Mouse (Mus musculus) layer of hippocampus, postnatal 14 days (tissue): ENCODE measurements at regions not wholly inside any gene's neighbourhood (a gene's known extent, or its start where the extent isn't known, plus 50 kb on each side); places are given as distances from the start of the nearest gene placed in this dataset.

Experiments
- DNase-seq, 2 experiments: peaks; one replicate each; pipeline ENCODE4 v3.0.0; 2021 to 2022; ENCODE audit warnings: low spot score in 2 of 2, mixed read lengths in 1 of 2

DNA sequence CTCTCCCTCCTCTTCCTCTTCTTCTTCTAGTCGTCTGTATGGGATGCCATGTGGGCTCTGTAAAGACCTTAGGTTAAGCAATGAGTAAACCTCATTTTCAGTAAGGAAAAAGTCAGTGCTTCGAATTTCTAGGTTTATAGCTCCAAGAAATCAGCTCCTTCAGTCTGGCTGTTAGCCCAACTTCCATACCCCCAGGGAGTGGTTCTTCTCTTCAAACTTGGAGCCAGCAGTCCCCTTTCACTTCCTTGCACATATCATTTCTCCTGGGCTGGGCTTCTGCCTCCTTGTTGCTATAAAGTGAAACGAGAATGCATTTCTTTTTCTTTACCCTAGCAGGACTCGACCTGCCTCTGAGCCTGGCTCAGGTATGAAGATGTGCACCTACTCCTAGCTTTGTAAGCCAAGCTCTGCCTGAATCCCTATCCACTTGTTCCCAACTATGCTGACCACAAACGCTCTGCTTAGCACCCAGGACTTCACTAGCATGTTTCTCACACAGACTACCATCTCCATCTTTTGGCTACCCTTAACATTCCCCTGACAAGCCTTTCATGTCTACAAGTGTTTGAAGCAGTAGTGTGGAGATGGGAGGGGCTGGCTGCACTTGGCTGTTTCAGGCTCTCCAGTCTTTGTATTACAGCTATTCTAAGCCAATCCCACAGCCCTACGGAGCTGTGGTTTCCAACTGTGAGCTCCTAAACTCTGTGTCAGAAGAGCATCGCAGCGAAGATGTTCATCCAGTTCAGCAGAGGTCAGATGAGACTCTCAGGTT, 243.8 kb upstream of the Tprg start:
- DNase-seq, result no peak

- DNase-seq, result no peak
Measured at GRCm38 (mm10) chr16:25044637-25045036, 242.0 kb upstream of the Tprg start.

- DNase-seq, result no peak
Measured at GRCm38 (mm10) chr16:25047726-25048125, 238.9 kb upstream of the Tprg start.

DNA sequence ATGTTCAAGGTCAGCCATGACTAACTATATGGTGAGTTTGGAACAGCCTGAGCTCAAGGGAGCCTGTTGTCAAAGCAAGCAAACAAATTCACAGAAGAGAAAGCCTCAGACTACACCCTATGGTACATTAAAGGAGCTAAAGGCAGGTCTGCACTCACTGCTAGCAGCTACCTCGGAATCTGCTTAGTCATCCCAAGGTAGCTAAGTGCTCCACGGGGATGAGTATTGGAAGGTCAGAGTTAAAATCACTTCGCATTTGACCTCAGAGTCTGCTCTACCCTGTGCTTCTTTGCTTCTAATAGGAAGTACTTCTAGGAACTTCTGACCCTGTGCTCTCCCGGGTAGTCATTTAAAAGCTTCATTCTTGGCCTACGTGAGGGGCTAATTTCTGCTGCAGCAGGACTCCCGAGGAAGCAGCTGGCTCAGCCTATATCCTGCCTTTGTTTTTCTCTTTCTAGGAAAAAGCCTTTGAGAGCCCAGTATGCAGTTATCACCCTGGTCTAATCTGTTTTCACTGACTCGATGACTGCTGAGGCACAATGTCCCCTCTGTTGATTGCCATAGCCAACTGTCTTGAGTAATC, 236.6 kb upstream of the Tprg start:
- no peak for DNase-seq

- no peak for DNase-seq
Measured at GRCm38 (mm10) chr16:25051044-25051443, 235.6 kb upstream of the Tprg start.

DNA sequence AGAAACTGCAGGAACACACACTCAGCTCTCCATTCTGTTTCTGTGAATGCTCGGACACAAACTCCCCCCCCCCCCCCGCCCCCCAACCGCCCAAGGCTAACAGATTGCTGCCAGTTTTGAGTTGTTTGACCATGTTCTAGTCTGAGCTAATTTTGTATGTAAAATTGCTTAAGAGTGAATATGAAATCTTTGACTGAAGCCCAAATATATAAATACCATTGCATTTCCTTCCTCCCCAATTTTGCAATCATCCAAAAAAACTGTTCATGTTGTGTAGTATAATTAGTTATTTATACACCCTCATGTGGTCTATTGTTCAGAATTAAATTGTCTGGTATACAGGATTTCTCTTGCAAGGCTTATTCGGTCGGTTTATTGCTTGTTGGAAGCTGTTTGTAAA, 234.2 kb upstream of the Tprg start:
- DNase-seq, result no peak

DNA sequence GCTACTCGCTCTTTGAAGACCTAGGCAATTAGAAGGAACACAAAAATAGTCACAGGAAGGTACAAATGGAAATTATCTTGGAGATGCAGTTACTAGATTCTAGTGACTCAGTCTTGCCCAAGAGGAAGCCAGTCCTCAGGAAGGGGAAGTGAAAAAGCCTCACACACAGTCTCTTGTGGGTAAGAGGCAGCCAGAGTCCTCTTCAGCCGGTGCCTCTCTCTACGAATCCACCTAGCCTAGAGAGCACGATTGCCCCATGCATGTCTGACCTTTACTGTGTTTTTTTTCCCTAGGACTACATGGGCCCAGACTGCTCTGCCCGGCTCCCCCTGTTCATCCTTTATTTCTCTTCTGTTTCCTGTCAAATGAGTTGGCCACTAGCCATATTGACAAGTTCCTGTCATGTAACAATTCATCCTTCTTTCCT, 233.7 kb upstream of the Tprg start:
- DNase-seq, result no peak

GRCm38 (mm10) chr16:25054304-25054703, 232.3 kb upstream of the Tprg start:
- DNase-seq, result no peak

DNA sequence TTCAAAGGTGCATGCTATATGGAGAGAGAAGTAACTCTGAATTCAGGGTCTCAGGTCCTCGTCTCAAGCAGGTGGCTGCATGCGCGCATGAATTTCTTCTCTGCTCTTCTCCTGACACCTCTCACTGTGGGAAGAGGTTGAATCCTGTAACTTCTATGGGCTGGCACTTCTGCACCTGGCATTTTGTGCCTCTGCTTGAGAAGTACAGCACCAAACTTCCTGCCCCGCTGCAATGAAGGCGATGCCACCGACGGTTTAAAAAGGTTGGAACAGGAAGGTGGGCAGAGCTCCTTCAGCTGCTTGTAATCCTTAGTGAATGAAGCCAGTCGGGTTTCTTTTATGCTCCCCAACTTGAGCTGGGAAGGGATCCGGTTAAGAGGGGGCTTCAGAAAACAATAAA, 231.2 kb upstream of the Tprg start:
- no peak for DNase-seq

- no peak for DNase-seq
Measured at GRCm38 (mm10) chr16:25058051-25058747, 228.4 kb upstream of the Tprg start.

- peak; percentile 94 to 98 for DNase-seq
Measured at GRCm38 (mm10) chr16:25058812-25059501, 227.7 kb upstream of the Tprg start.

GRCm38 (mm10) chr16:25059504-25059992, 227.1 kb upstream of the Tprg start:
- DNase-seq, result no peak

- DNase-seq, result no peak
Measured at GRCm38 (mm10) chr16:25060266-25060665, 226.4 kb upstream of the Tprg start.

DNA sequence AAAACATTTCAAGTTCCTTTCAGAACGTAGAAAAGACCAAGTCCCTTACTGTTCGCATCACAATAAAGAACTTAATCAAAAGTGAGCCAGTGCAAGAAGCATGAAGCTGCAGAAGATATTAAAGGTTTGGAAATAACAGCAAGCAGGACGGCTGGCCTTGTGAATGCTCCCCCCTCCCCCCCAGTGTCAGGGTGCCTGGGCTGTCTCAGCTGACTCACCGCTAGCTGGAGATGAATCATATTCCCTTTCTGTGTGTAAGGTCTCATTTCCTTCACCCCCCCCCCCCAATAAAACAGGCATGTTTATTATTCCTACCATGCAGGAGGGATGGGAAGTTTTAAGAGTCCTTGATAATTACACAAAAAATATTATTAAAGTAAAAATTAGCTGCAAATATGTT, 225.0 kb upstream of the Tprg start:
- DNase-seq, result no peak

DNA sequence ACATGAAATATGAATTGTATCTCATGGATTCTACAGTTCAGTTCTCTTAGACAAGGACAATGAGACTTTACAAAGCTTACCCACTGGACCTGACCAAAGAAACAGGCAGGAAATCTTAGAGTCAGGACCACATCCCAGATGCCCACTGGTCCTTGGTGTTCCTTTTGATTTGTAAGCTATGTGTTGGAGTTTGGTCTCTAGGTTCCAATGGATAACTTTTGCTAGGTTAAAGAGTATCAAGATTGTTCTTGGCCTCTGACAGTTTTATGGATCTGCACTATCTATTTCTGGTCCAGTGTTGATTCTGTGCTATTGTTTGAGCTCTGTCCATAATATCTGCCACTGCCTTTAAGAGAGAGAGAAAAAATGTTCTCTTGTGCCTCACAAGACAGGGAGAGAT, 222.6 kb upstream of the Tprg start:
- DNase-seq, result no peak

DNA sequence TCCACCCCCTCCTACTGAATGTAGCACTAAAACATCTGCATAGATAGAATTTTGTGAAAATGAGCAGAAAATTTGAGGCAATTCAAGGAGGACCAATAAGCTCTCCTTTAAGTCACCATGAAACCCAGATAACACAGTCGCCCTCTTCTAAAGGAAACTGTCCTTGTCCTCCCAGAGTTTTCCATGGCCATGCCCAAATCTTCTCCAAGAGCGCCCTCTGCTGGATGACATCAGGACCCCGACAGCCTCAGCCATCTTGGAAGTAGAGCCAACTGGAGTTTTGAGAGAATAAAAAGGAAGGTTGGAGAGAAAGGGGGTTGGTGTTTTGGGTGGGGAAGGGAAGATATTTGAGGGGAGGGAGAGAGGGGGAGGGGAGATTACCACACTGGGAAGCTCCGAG, 222.1 kb upstream of the Tprg start:
- DNase-seq, result peak; percentile 84 to 92

DNA sequence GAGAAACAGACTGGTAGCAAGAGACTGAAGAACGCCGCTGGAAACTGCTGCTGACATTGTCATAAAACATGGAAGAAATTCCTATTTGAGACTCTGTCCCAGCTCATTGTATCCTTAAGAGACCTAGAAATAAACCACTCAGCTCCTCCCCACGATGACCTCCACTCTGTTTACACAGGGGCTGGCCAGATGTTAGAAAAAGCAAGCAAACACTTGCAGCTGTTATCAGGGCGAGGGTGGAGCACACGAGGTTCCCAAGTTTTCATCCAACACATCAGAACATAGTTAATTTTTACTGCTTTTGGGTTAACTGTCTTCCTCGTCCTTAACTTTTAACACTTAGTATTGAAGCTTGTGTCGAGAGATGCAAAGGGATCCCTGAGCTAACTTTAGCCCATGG, 219.8 kb upstream of the Tprg start:
- DNase-seq, result no peak

DNA sequence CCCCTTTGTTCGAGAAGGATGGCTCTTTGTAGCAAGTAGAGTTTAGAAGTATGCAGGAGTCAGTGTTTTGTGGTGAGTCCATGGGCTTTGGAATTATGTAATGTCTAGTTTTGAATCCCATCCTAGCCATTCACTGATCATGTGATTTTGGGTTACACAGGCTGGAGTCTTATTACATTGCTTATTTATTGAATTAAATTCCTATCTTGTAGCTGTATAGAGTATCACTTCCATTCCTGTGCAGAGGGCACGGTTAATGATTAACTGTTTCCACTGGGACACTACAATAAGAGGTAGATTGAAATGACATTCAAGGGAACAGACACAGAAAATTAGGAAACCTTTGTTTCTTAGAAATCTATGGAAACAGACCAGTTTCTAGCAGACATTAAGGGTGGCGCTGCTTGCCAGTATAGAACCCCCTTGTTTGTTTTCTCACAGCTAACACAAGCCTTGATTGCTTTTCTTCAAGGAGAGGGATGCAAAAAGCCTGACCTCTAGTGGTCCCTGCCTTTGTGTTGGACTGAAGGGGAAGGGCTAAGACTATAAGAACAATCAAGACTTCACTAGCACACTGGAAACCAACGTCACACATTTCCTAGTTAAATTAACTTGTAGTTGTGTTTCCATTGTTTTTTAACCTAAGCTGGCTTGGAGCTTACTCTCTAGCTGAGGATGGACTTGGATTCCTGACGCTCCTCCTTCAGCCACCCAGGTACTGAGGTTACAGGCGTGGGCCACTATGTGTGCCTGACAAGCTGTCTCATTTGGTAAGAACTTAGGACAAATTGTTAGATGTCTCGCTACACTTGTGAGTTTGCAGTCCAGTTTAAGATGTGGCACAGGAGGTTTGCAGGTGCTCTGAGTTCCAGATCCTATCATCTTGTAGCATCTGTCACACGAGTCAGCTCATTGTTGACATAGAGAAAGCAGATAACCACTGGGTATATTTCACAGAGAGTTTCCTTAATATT, 219.1 kb upstream of the Tprg start:
- no peak for DNase-seq

GRCm38 (mm10) chr16:25080811-25081210, 205.8 kb upstream of the Tprg start:
- DNase-seq, result no peak

- no peak for DNase-seq
Measured at GRCm38 (mm10) chr16:25083729-25084128, 202.9 kb upstream of the Tprg start.
